Mouse (Mus musculus) intestine, embryonic 14.5 days (tissue): Measurements from ENCODE around the gene Rassf4. TPM values are rescaled to one million over a fixed set of nuclear protein-coding genes. Genes with fewer than 3 reads are reported as not detected.

ENCODE experiments used
- ATAC-seq: fragments of 200-750 bp; cut with Nextera tagmentation; replicated peaks from 2 replicates; pipeline ENCODE4 v1.8.0; 2017; ENCODE audit warnings: low read depth, moderate number of reproducible peaks, moderate TSS enrichment, moderate library complexity; ENCODE audit not compliant: low FRiP score, low TSS enrichment
- DNase-seq: peaks from one replicate; pipeline ENCODE4 v3.0.0-alpha.2; 2018; ENCODE audit warnings: low spot score
- H3K27ac ChIP-seq: fragments of 300-500 bp; sonication (generic); 2 replicates; pipeline ENCODE4 v1.5.1; 2014; ENCODE audit warnings: low read depth, mild to moderate bottlenecking, control low read depth
- H3K27me3 ChIP-seq: fragments of 300-500 bp; sonication (generic); replicated peaks from 2 replicates; pipeline ENCODE4 v1.6.1; 2014; ENCODE audit warnings: low read length, control low read depth; ENCODE audit not compliant: control insufficient read depth, insufficient read depth
- H3K36me3 ChIP-seq: fragments of 300-500 bp; sonication (generic); 2 replicates; pipeline ENCODE4 v1.6.1; 2014; ENCODE audit warnings: low read length, control low read depth; ENCODE audit not compliant: control insufficient read depth, insufficient read depth
- H3K4me1 ChIP-seq: fragments of 300-500 bp; sonication (generic); replicated peaks from 2 replicates; pipeline ENCODE4 v1.6.1; 2014; ENCODE audit warnings: low read length, control low read depth, mixed read lengths; ENCODE audit not compliant: control insufficient read depth, insufficient read depth
- H3K4me2 ChIP-seq: fragments of 300-500 bp; sonication (generic); 2 replicates; pipeline ENCODE4 v1.6.1; 2014; ENCODE audit warnings: low read length
- H3K4me3 ChIP-seq: fragments of 300-500 bp; sonication (generic); 2 replicates; pipeline ENCODE4 v1.5.1; 2014; ENCODE audit warnings: low read depth, low read length, control low read depth, mixed read lengths
- H3K9ac ChIP-seq: fragments of 300-500 bp; sonication (generic); 2 replicates; pipeline ENCODE4 v1.6.1; 2014; ENCODE audit warnings: mild to moderate bottlenecking, low read length
- H3K9me3 ChIP-seq: fragments of 300-500 bp; sonication (generic); 2 replicates; pipeline ENCODE4 v1.6.1; 2016; ENCODE audit warnings: low read length, control low read depth; ENCODE audit not compliant: control insufficient read depth
- WGBS: fragments of 180-500 bp; shearing (Covaris S2); extraction: QIAGEN DNeasy Blood & Tissue Kit; methylation state at CpG from one replicate; pipeline ENCODE4 v1.1.7; 2014; 5-methylcytosine and 5-hydroxymethylcytosine counted together
- polyA plus RNA-seq: library from polyadenylated mRNA; unstranded; fragments of >200 nt; fragmentation: Nextera tagmentation; extraction: Ambion mirVana; gene quantifications from 2 replicates; pipeline ENCODE4 v1.2.1, GENCODE M21; 2014

The Rassf4 gene
- polyA plus RNA-seq = 12.6 and 13.8 TPM in 2 replicates

- ATAC-seq (peak; percentile 91), DNase-seq (peak; percentile 96)
- peak within 1 kb of the TSS; percentile 97 for H3K4me2 ChIP-seq
- H3K9me3 ChIP-seq = no peaks in the 10 kb centered on the region
- under 1% methylated on average over 44 of the region's 44 CpGs for WGBS
- peaks cover 31% of the 10 kb centered on the region for H3K4me1 ChIP-seq
- peak within 1 kb of the TSS; percentile 43 for H3K9ac ChIP-seq
- peak within 1 kb of the TSS; percentile 56 for H3K4me3 ChIP-seq
- peak within 1 kb of the TSS; percentile 77 for H3K27ac ChIP-seq
- H3K27me3 ChIP-seq = no peaks in the 10 kb centered on the region
- no peaks in the 10 kb centered on the region for H3K36me3 ChIP-seq
These were observed at the start of gene Rassf4 for GRCm38 (mm10) chr6:116673471-116674282. Gene Rassf4 (minus strand): TSS chr6:116673952.

- 82% methylated on average over 4 of the region's 4 CpGs for WGBS
- Histone ChIP-seq H3K4me1 (peaks cover 5% of the 10 kb centered on the region; the same call in 1 of the 2 replicates), H3K27ac (no peak overlapping the region), H3K4me2 (no peak overlapping the region), H3K9ac (no peak overlapping the region), H3K4me3 (no peak overlapping the region), H3K36me3 (no peaks in the 10 kb centered on the region), H3K27me3 (no peaks in the 10 kb centered on the region), H3K9me3 (no peaks in the 10 kb centered on the region)
- no peak for ATAC-seq
- DNase-seq = no peak
These were observed 45.2 kb upstream of the Rassf4 start for GRCm38 (mm10) chr6:116718920-116719319.

- 75% methylated on average over 4 of the region's 4 CpGs for WGBS
- ATAC-seq (no peak), DNase-seq (no peak)
- H3K4me1 ChIP-seq = peaks cover 5% of the 10 kb centered on the region; the same call in 1 of the 2 replicates
- H3K36me3 ChIP-seq = no peaks in the 10 kb centered on the region
- H3K27me3 ChIP-seq = no peaks in the 10 kb centered on the region
- H3K27ac ChIP-seq = no peak overlapping the region
- H3K9me3 ChIP-seq = no peaks in the 10 kb centered on the region
- H3K4me2 ChIP-seq = no peak overlapping the region
- no peak overlapping the region for H3K4me3 ChIP-seq
- H3K9ac ChIP-seq = no peak overlapping the region
These were observed 44.6 kb upstream of the Rassf4 start for GRCm38 (mm10) chr6:116718361-116718760.

GRCm38 (mm10) chr6:116717851-116718250, 44.1 kb upstream of the Rassf4 start:
- Histone ChIP-seq H3K4me3 (no peak overlapping the region), H3K4me2 (no peak overlapping the region), H3K27ac (no peak overlapping the region), H3K27me3 (no peaks in the 10 kb centered on the region), H3K9ac (no peak overlapping the region), H3K36me3 (no peaks in the 10 kb centered on the region), H3K4me1 (peaks cover 5% of the 10 kb centered on the region; the same call in 1 of the 2 replicates), H3K9me3 (no peaks in the 10 kb centered on the region)
- WGBS = 65% methylated on average over 7 of the region's 7 CpGs
- DNase-seq (no peak), ATAC-seq (no peak)

GRCm38 (mm10) chr6:116716666-116717065, 42.9 kb upstream of the Rassf4 start, which contains the start of gene Tmem72:
Gene Tmem72 (minus strand): TSS chr6:116716913.
- no peak within 1 kb of the TSS for H3K4me2 ChIP-seq
- no peaks in the 10 kb centered on the region for H3K9me3 ChIP-seq
- peak; percentile 56 for DNase-seq
- WGBS = 50% methylated on average over 8 of the region's 8 CpGs
- peak; percentile 78 for ATAC-seq
- peaks cover 5% of the 10 kb centered on the region; the same call in 1 of the 2 replicates for H3K4me1 ChIP-seq
- no peak within 1 kb of the TSS for H3K27ac ChIP-seq
- H3K4me3 ChIP-seq = no peak within 1 kb of the TSS
- no peaks in the 10 kb centered on the region for H3K27me3 ChIP-seq
- no peaks in the 10 kb centered on the region for H3K36me3 ChIP-seq
- H3K9ac ChIP-seq = no peak within 1 kb of the TSS

- no peaks in the 10 kb centered on the region for H3K27me3 ChIP-seq
- peaks cover 5% of the 10 kb centered on the region; the same call in 1 of the 2 replicates for H3K4me1 ChIP-seq
- no peak overlapping the region for H3K27ac ChIP-seq
- ATAC-seq = no peak
- DNase-seq = no peak
- 73% methylated on average over 2 of the region's 2 CpGs for WGBS
- H3K4me3 ChIP-seq = no peak overlapping the region
- no peak overlapping the region for H3K4me2 ChIP-seq
- H3K36me3 ChIP-seq = no peaks in the 10 kb centered on the region
- H3K9me3 ChIP-seq = no peaks in the 10 kb centered on the region
- H3K9ac ChIP-seq = no peak overlapping the region
These were observed 41.4 kb upstream of the Rassf4 start for GRCm38 (mm10) chr6:116715166-116715565.

- no peak for ATAC-seq
- 62% methylated on average over 5 of the region's 5 CpGs for WGBS
- H3K4me2 ChIP-seq = no peak overlapping the region
- no peak for DNase-seq
- H3K4me1 ChIP-seq = peaks cover 5% of the 10 kb centered on the region; the same call in 1 of the 2 replicates
- H3K27me3 ChIP-seq = no peaks in the 10 kb centered on the region
- no peak overlapping the region for H3K27ac ChIP-seq
- H3K9ac ChIP-seq = no peak overlapping the region
- H3K9me3 ChIP-seq = no peaks in the 10 kb centered on the region
- no peaks in the 10 kb centered on the region for H3K36me3 ChIP-seq
- no peak overlapping the region for H3K4me3 ChIP-seq
These were observed 40.8 kb upstream of the Rassf4 start for GRCm38 (mm10) chr6:116714576-116714975.

GRCm38 (mm10) chr6:116713966-116714365, 40.2 kb upstream of the Rassf4 start:
- no peaks in the 10 kb centered on the region for H3K36me3 ChIP-seq

More at GRCm38 (mm10) chr6:116713966-116714365, 40.2 kb upstream of the Rassf4 start:
- ATAC-seq (no peak), DNase-seq (no peak)
- no peak overlapping the region for H3K4me2 ChIP-seq
- no peak overlapping the region for H3K27ac ChIP-seq
- WGBS = 76% methylated on average over 3 of the region's 3 CpGs
- H3K4me3 ChIP-seq = no peak overlapping the region
- H3K27me3 ChIP-seq = no peaks in the 10 kb centered on the region
- no peak overlapping the region for H3K9ac ChIP-seq
- no peaks in the 10 kb centered on the region for H3K9me3 ChIP-seq
- H3K4me1 ChIP-seq = peaks cover 5% of the 10 kb centered on the region; the same call in 1 of the 2 replicates
